Mouse (Mus musculus): ENCODE measurements at regions not wholly inside any gene's neighbourhood (a gene's known extent, or its start where the extent isn't known, plus 50 kb on each side); places are given as distances from the start of the nearest gene placed in this dataset.

DNA sequence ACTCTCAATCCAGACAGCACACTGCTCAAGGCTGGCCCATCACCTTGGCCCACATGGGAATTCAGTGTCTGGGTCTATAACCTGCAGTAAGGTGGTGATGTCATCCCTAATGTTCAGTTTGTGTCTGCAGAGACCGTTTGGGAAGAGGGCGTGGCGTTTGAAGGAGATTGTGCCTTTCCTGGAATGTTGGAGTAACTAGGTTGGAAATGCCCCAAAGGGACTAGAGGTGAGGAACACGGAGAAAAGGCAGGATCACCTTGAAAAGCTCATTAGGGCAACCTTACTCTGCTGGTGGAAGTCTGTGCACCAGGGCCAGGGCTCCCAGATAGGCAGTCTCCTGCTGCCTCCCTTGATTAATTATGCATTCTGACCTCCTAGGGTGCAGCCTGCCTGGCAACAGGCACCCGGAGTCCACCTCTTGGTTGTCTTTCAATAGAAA, 400.6 kb upstream of the Slc30a5 start:
- no peak for DNase-seq (ENCODE audit: extremely low read depth, insufficient read length, low spot score)

DNA sequence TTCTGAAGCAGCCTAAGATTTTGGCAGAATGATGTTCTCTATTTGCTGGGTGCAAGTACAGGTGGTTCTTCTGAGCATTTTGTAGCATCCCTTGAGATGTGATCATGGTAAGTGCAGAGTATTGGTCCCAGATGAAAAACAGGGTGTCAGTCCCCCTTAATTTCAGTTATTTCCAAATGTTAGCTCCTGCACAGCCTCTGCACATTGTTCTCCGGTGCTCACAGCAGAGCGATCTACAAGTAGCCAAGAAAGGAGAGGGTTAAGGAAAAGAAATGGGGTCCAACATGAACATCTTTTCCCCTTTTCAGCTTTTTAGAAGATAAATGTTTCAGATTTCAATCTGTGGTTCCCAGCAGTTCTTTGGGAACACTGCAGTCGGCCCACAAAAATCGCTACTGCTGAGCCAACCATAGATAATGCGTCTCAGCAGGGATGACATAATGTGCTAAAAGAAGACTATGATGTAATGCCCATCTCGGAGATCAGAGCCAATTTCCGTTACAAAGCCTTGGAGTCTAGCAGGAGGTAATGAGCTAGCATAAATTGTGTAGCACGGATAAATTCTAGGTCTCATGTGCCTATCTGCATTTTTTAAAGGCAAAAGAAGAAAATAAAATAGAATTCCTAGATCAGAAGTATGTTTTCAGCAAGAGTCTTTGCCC, 400.1 kb upstream of the Slc30a5 start:
- DNase-seq (ENCODE audit: extremely low read depth, insufficient read length, low spot score), result no peak

DNA sequence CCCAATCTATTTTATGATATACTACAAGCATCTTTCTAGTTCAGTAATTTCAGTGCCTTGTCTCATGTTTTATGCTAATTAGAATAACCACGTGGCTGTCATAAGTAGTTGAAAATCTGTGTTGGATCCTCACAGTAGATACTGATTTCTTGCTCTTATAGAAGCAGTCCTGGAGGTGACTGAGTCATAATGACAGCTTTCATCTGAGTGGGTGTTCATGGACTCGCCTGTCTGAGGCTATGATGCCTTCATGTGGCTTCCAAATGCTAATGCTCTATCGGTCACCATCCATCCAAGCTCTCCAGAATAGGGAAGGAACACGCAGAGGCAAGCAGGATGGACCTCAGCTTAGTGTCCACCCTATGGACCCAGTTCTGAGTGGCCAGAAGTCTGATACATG, 396.6 kb upstream of the Slc30a5 start:
- no peak for DNase-seq (ENCODE audit: extremely low read depth, insufficient read length, low spot score)

DNA sequence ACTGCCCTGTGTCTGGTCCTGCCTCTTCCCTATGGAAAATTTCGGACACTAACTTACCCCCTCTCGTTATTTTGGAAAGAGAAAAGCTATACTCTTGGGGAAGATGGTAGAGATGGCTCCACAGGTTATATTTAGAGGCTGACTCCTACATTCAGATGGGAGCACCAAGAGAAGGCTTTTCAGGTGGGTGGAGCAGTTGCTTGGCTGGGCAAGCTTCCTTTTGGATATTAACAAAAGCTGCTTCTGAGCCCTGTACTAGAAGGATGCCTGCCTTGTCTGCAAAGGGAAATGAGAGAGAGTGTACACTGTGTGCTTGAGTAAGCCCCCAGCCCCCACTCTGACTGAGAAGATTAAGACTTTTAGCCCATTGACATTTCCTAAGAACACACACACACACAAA, 392.1 kb upstream of the Slc30a5 start:
- no peak for DNase-seq (ENCODE audit: extremely low read depth, insufficient read length, low spot score)

DNA sequence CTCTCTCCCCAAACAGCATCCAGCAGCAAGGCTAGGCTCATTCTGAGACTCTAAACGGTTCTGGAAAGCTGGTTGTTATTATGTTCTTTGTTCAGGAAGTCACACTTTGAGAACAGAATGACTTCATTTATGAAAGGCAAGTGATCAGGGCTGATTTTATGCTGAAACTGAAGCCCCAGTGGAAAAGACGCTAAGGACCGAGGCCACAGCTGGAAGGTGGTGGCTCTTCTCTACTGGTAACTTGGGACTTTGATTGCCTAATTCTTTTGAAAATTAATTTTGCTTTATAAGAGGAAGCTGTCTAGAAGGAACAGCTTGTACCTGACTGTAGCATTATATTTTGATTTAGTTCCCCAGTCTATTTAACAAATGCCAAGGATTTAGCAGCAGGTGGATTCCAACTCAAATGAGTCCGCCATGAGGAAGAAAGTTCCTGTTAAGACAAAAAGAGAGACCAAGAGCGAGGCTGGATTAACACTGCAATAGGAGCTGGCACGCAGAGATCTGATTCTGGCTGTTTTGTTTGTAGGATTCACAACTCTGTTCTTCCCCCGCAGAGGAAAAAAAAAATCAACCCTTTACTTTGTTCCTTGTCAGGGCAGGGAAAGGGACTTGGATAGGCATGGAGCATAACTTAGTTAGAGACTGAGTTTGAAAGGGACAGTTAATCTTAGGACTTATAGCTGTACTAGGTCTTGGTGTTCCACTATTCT, 388.3 kb upstream of the Slc30a5 start:
- DNase-seq (ENCODE audit: extremely low read depth, insufficient read length, low spot score), result no peak

DNA sequence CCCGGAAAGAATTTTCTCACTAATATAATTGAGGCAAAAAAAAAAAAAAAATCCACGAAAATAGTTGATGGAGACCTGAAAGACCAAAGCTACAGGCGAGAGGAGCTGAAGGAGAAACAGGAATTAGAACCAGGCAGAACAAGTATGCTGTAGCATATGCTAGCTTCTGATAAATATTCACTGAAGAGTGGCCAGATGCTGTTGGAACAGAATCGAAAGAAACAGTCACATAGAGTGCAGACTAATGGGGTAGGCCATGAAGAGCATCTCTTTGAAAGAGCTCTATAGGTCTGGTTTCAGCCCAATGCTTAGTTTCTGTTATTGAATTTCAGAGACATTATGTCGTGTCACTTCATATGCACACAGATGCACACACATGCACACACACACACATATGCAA, 386.3 kb upstream of the Slc30a5 start:
- no peak for DNase-seq (ENCODE audit: extremely low read depth, insufficient read length, low spot score)

DNA sequence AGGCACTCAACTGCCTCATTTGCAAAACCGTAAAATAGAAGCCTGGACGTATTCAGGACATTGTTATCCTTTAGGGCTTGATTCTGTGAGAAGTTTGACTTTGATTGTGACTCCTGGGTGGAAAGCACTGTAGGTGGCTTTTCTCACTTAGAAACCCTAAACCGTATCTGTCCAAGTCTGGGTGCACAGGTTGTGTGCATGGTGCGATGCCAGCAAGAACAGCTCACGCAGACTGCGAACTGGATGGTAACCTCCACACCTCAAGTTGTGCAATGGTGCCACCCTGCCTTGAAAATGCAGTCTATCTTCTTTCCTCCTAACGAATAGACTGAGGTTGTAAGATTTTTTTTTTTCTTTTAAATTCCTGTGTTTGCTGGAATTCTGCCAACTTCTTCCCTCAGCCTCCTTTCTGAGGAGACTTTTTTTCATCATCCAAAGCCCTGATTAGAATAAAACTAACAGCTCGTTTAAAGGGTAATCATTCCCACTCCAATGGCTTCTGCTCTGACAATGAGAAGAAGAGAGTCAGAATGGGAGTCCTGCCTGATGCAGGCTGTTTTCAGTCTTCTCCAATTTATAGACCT, 383.8 kb upstream of the Slc30a5 start:
- DNase-seq (ENCODE audit: extremely low read depth, insufficient read length, low spot score), result no peak

DNA sequence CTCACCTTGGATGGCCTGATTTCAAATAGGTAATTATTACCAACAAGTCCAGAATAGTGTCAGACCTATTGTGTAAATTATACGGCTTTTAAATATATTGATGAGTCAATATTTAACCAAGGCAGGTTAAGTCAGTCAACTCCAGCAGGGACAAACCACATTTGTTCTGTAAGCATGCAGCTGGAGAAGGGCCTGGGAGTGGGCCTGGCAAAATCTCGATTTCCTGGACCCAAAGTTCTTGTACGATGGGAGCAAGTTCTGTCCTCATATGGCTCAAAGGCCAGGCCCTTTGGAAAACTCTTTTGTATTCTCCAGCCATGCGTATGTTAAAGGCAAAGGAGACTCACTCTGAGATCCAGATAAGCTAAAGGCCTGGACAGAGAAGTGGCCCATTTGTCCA, 383.2 kb upstream of the Slc30a5 start:
- no peak for DNase-seq (ENCODE audit: extremely low read depth, insufficient read length, low spot score)

DNA sequence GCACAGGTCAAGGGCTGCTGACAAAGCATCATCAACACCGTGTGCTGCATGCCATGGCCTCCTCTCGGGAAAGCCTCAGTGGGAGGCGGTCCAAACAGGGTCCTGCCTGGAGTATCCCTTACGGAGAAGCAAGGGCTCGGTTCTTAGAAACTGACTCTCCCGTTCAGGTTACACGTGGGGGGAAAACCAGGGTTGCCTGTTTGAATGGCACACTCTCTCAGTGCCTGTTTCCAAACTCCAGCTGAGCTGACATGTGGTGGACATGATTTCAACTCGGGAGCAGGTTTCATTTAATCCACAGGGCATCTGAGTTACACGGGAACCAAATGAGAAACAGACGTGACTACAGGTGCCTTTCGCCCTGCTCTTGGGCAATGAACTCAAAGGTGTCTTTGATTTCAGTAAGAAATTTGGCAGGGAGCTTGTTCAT, 382.6 kb upstream of the Slc30a5 start:
- DNase-seq (ENCODE audit: extremely low read depth, insufficient read length, low spot score), result no peak

DNA sequence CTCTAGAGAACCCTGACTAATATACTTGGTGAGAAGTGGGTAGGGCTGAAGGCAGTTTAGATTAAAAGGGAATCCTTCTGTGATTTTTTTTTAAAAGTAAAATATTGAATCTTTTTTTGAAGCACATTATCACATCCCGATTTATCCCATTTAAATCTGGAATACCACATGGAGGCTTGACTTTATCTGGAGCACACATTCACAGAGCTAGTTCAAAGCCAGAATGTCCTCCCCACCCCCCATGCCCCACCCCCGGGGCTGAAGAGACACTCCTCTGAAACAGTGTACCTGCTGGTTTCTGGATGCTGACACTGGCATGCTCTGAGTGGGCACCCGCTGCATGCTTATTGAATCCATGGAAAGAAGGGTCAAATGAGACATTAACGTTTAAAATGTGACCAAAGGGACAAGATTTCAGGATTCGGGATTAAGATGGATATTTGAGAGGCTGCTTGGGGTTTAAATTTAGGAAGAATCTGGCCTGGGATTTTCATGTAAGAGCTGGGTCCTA, 382.0 kb upstream of the Slc30a5 start:
- no peak for DNase-seq (ENCODE audit: extremely low read depth, insufficient read length, low spot score)

DNA sequence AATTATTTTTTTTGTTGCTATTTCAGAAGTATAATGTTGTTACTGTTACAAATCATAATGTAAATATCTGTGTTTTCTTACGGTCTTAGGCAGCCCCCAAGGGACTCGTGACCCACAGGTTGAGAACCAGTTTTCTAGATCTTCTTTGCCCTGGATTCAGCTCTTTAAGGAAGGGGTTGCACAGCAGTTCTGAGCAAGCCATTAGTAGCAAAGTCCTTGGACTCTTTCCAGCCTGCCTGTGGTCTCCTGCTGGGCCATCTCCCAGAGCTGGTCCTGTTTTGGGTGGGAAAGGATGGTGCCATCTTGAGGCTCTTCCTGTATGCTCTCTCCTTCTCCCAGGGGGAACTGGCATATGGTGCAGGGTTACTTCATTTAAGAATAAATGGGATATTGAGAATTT, 380.9 kb upstream of the Slc30a5 start:
- DNase-seq (ENCODE audit: extremely low read depth, insufficient read length, low spot score), result no peak

DNA sequence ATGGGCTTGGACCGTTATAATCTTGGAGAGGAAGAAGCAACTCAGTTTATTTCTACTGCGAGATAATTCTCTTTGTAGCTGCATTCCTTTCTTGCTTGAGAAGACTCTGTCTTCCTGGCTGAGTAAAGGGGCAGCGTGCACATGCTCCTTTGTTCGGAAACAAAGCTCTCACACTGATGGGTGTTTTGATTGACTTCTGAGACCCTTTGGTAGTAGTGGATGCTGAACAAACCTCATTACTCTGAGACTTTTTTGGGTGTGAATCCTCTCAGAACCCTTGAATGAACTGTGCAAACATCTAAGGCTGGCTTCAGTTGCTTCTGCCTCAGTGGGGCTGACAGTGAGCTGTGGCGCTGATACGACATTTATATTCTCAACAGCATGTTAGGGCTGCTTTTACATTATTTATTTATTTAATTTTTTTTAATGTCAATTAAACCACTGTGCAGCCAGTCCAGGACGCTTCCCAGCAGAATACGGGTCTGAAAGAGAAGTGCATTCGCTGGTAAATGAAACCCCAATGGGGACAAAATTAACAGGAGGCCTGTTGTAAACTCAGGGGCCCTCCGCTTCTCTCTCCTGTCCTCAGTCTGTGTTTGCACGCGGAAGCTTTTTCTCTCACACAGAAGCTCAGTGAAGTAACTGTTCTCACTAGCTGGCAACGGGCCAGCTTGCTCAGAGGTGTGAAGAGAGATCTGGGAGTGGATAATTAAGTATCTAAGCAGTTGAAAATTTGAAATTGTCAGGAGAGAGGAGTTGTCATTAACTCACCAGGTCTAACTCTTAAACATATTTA, 380.1 kb upstream of the Slc30a5 start:
- DNase-seq (ENCODE audit: extremely low read depth, insufficient read length, low spot score), result no peak

DNA sequence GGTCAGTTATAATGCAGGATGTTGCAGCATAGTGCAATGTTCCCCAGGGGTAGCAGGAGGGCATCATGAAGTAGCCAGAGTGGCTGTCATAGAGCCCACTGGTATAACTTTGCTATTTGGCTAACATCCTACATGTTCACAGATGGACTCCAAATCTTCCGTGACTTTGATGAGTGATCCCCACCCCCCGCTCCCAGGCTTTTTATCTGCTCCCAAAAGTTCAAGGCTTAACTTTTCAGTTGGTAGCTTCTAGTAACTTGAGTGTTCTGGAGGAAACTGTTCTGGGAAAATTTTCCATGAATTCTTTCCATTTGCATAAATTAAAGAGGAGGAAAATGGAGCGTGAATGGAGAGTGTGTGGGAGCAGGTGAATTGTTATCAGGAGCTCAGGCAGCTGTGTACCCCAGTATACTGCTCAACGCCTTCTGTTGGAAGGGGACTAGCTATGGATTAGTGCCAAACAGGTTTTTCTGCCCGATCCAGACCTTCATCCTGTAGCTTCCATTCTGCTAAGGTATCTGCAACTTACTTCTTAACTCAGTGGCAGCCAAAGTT, 379.2 kb upstream of the Slc30a5 start:
- no peak for DNase-seq (ENCODE audit: extremely low read depth, insufficient read length, low spot score)

DNA sequence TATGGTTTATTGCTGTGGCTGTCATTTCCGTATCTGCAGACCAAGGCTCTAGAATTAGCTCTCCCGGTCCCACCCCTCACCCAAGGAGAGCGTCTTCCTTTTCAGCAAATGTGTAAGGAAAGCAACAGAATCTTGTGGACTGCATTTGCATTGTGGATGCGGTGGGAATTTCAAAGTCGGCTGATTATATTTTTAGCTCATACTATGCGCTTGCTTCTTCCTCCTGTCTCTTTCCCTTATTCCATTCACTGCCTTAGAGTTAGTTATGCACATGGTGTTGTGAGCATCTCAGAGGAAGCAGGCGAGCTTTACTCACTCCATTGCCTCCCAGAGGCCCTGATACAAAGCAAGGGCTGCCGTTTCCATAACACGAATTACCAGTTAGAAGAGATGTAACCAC, 375.6 kb upstream of the Slc30a5 start:
- no peak for DNase-seq (ENCODE audit: extremely low read depth, insufficient read length, low spot score)

DNA sequence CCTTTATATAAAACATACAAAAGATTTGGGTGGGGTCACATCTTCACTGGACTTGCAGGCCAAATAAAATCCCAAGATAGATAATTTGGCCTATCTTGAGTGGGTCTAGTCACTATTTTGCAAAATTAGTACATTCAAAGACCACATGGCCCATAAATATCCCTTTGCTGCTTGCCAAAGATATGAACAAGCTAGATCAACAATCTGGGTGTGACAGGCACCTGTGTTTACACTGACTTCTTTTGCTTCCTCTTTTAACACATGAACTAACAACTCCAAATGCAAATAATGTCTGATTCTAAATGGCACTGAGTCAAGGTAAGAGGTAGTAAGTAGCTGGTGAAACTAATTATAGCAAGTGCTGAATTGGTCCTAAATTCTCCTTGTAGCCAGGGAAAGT, 370.2 kb upstream of the Slc30a5 start:
- no peak for DNase-seq (ENCODE audit: extremely low read depth, insufficient read length, low spot score)

DNA sequence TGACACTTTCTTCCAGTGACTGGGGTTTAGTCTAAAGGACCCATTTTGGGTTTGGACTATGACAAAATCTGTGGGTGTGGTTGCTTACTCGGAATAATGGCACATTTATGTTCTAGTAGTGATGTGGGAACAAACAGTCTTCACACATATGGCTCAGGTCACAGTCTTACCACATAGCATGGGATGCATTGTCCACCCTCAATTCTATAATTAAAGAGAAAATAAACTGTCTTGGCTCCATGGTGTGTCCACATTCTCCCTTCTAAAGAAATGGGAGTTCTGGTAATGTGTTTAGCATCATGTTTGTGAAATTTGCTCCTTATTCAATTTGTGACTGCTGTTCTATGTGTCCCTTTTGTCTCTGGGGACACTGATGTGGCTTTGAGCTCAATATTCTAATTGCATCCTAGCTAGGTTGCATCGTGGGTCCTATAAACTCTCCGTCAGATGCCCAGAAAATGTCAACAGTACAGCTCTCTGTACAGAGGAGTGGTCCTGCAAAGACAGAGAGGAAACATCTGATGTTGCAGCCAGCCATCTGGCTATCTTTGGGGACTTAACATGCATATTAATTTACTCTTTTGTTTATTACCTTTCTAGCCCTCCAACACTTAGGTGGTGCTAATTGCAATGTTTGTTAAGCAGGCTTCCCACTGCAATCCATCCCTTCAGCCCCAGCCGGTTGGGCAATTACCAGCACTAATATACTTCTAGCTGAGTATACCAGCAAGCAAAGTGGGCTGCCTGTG, 369.5 kb upstream of the Slc30a5 start:
- DNase-seq (ENCODE audit: extremely low read depth, insufficient read length, low spot score), result no peak

DNA sequence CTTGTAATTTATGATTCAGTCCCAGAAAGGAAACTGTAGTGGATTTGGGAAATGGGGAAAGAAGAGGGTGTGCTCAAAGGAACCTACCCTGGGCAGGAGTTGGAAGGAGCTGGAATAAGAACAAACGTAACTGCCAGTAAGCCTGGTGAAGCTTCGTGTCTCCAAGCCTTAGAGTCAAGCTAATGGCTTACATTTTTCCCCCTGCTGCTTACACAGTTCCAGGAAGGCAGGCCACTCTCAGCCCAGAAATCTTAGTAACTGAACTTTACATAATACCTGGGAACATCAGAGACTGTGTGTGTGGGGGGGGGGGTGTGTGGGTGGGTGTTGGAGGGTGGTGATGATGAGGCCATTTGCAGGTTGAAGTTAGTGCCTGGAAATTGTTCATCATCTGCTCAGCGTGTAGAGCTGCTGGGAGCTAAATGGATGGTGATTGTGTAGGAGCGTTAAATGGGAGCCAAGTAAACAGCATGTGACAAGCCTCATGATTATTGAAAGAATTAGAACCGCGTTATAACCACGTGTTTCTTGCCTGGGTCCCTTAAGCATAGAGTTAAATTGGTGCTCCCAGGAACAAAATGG, 357.1 kb upstream of the Slc30a5 start:
- no peak for DNase-seq (ENCODE audit: extremely low read depth, insufficient read length, low spot score)

DNA sequence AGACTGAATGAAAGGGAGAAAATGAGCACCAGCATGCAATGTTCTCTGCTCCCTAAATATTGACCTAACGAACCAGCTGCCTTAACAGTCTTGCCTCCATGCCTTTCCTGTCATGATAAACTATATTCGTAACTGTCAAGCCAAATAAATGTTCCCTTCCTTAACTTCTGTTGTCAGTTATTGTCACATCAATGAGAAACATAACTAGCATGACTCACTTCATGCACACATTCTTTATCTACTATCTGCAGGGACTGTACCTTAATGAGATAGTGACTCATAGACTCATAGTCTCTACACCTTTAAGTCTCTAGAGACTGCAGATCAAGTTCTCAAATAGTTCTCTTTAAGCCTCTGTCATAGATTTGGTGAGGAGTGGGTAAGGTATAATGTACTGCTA, 349.2 kb upstream of the Slc30a5 start:
- no peak for DNase-seq (ENCODE audit: extremely low read depth, insufficient read length, low spot score)

DNA sequence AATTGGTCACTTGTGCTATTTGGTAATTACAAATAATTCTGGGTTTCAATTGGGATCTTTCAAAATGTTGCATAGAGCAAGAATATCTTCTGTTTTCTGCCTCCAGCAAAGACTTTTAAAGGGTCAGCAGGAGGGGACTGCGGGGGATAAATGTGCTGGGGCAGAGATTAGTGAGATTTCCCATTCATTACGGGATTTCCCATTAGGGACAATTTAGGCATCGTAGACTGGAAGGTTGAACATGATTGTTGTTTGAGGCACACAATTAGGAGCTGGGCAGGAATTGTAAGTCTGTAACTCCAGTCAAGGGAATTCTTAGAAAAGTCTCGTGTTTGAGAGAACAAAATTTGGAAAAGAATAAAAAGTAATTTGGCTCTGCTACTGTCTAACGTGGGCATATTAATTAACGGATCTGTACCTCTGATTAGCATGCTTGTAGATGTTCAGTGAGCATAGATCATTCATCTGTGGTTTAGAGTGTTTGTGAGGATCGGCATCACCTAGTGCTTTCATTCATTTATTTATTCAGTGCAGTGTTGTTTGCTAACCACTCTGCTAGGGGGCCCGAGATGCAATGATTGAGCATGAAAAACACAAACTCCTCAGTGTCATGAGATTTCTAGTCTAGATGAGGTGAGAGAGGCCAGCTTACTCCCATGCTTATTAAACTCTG, 341.9 kb upstream of the Slc30a5 start:
- no peak for DNase-seq (ENCODE audit: extremely low read depth, insufficient read length, low spot score)
